Comparison of ENCODE assay signal across 18 mouse cellular contexts in the genomic region with DNA sequence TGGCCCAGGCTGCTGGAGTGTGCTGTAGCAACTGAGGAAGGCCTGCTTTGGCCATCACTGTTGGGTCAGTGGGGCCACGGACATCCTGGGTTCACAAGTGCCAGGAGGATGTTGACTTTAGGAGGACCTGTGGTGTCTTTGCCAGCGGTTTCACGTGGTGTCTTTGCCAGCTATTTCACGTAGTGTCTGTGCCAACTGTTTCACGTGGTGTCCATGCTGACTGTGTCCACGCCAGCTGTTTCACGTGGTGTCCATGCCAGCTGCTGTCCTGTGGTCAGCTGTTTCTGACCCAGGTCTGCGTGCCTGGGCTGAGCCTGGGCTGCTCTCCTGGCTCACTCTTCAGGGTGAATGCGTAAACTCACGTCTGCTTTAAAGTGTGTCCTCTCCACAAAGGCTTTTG. TPM values are rescaled to one million over a fixed set of nuclear protein-coding genes. Genes with fewer than 3 reads are reported as not detected.
A peak's percentile ranks its signal among the peaks of the same experiment; 100 is the strongest.
DNase-seq lines count a peak whose midpoint lies in the region; ATAC-seq and TF ChIP-seq lines count a peak whose summit lies in the region.
"Had no signal": no experiment of that assay in that cellular context is flagged by ENCODE, and none has a peak within 500 bp of the region (broad histone marks: within the 10 kb centered on the region; RNA-seq: fewer than 3 reads in every experiment).

No protein-coding gene starts in this region.

- intact Hi-C loops in heart, postnatal 10 days (cut with DNase I) = no loop called here
- intact Hi-C loops in gastrocnemius, adult 2 months (cut with DNase I) = no loop called here

- no peak overlapping the region for H3K9ac ChIP-seq in stomach, postnatal 0 days (ENCODE audit: low read length)
- H3K9ac ChIP-seq in midbrain, embryonic 14.5 days (replicated peaks; ENCODE audit: low read length) = no peak overlapping the region
- H3K9ac ChIP-seq: forebrain, embryonic 12.5 days; heart, embryonic 15.5 days; hindbrain, embryonic 14.5 days; lung, embryonic 15.5 days; midbrain, embryonic 15.5 days had no signal

- TF ChIP-seq EP300 in stomach, postnatal 0 days (optimal IDR thresholded peaks at IDR 0.05) = no peak

- WGBS in stomach, postnatal 0 days = 75% methylated on average over 10 of the region's 10 CpGs
- WGBS in midbrain, embryonic 14.5 days = 93% methylated on average over 10 of the region's 10 CpGs

- no peak for TF ChIP-seq CTCF in gastrocnemius, adult 2 months (IDR thresholded peaks at IDR 0.05)
- TF ChIP-seq CTCF in stomach, postnatal 0 days (IDR thresholded peaks at IDR 0.05; ENCODE audit: low read depth) = no peak

- H3K27ac ChIP-seq in gastrocnemius, adult 2 months = peak overlapping the region; percentile 70
- H3K27ac ChIP-seq in stomach, postnatal 0 days (replicated peaks) = no peak overlapping the region
- H3K27ac ChIP-seq in midbrain, embryonic 14.5 days (replicated peaks; ENCODE audit: low read depth, low read length) = no peak overlapping the region
- H3K27ac ChIP-seq: forebrain, embryonic 12.5 days; heart, embryonic 15.5 days; hindbrain, embryonic 14.5 days; lung, embryonic 15.5 days; midbrain, embryonic 15.5 days had no signal

- H3K36me3 ChIP-seq in stomach, postnatal 0 days (ENCODE audit: control insufficient read depth, insufficient read depth, low read length) = peaks cover 2% of the 10 kb centered on the region; the same call in 1 of the 2 replicates
- H3K36me3 ChIP-seq in midbrain, embryonic 14.5 days (ENCODE audit: control insufficient read depth, insufficient read depth, low read length) = peaks cover 57% of the 10 kb centered on the region
- H3K36me3 ChIP-seq: heart, embryonic 15.5 days had no signal

- H3K4me1 ChIP-seq in stomach, postnatal 0 days (replicated peaks; ENCODE audit: control insufficient read depth, insufficient read depth) = no peaks in the 10 kb centered on the region
- no peaks in the 10 kb centered on the region for H3K4me1 ChIP-seq in midbrain, embryonic 14.5 days (ENCODE audit: control insufficient read depth, insufficient read depth, low read length)
- H3K4me1 ChIP-seq: heart, embryonic 15.5 days; lung, embryonic 15.5 days had no signal

- H3K9me3 ChIP-seq in stomach, postnatal 0 days (ENCODE audit: control insufficient read depth, low read length) = no peaks in the 10 kb centered on the region
- H3K9me3 ChIP-seq in midbrain, embryonic 14.5 days (ENCODE audit: control insufficient read depth, low read length) = no peaks in the 10 kb centered on the region
- H3K9me3 ChIP-seq: forebrain, embryonic 12.5 days; heart, embryonic 15.5 days; lung, embryonic 15.5 days; midbrain, embryonic 15.5 days had no signal

- no peak overlapping the region for H3K4me3 ChIP-seq in gastrocnemius, adult 2 months
- H3K4me3 ChIP-seq in stomach, postnatal 0 days (ENCODE audit: low read depth, low read length) = no peak overlapping the region
- H3K4me3 ChIP-seq in midbrain, embryonic 14.5 days (replicated peaks; ENCODE audit: low read depth, low read length) = no peak overlapping the region
- H3K4me3 ChIP-seq: forebrain, embryonic 12.5 days; heart, embryonic 15.5 days; lung, embryonic 15.5 days; midbrain, embryonic 15.5 days had no signal

- DNase-seq in heart, adult 11 months = peak; percentile 95
- DNase-seq in heart, postnatal 10 days = no peak
- peak; percentile 88 for DNase-seq in kidney, adult 9 months
- no peak for DNase-seq in kidney, postnatal 14 days
- DNase-seq in gastrocnemius, adult 2 months = peak; percentile 83
- no peak for DNase-seq in stomach, postnatal 0 days (ENCODE audit: low spot score)
- no peak for DNase-seq in spleen, postnatal 36 days (ENCODE audit: low spot score in 2 of 2)
- DNase-seq in midbrain, embryonic 14.5 days = no peak
- DNase-seq: cerebellum, adult 8-10 months; liver; right cerebral cortex, postnatal 14 days; thymus, postnatal 4 days had no signal

- H3K27me3 ChIP-seq in stomach, postnatal 0 days (ENCODE audit: control insufficient read depth, insufficient read depth, low read length) = no peaks in the 10 kb centered on the region
- H3K27me3 ChIP-seq in midbrain, embryonic 14.5 days (ENCODE audit: control insufficient read depth, insufficient read depth, low read length) = no peaks in the 10 kb centered on the region
- H3K27me3 ChIP-seq: forebrain, embryonic 12.5 days; heart, embryonic 15.5 days; lung, embryonic 15.5 days; midbrain, embryonic 15.5 days had no signal

- peak; percentile 16; the same call in 1 of the 2 replicates for ATAC-seq in stomach, postnatal 0 days (ENCODE audit: low FRiP score, low TSS enrichment)
- ATAC-seq in midbrain, embryonic 14.5 days (ENCODE audit: low FRiP score, low TSS enrichment) = no peak
- ATAC-seq: intestine, postnatal 0 days; midbrain, embryonic 15.5 days had no signal

- no peak overlapping the region for H3K4me2 ChIP-seq in stomach, postnatal 0 days (replicated peaks; ENCODE audit: low read depth)
- no peak overlapping the region for H3K4me2 ChIP-seq in midbrain, embryonic 14.5 days (ENCODE audit: low read length)
- H3K4me2 ChIP-seq: forebrain, embryonic 12.5 days; heart, embryonic 15.5 days; hindbrain, embryonic 14.5 days; lung, embryonic 15.5 days; midbrain, embryonic 15.5 days had no signal

RNA-seq across cellular contexts. Expression of gene Aacs, which starts 20.0 kb away (rescaled TPM):
- total RNA-seq in heart, postnatal 10 days (2021) = 1 to 10 TPM; 4.8 to 5.0 TPM
- 1 to 10 TPM; 2.8 to 3.3 TPM for total RNA-seq in gastrocnemius, adult 2 months (2021)
- polyA plus RNA-seq in stomach, postnatal 0 days (2015; fragmentation: Nextera tagmentation; extraction: Ambion mirVana) = 39.7 and 41.4 TPM in 2 replicates
- polyA plus RNA-seq in midbrain, embryonic 14.5 days (2014; fragmentation: Nextera tagmentation; extraction: Ambion mirVana) = 63.6 and 71.3 TPM in 2 replicates

RNA-seq across cellular contexts. Expression of gene Tmem132b, which starts 35.9 kb away (rescaled TPM):
- under 1 TPM in 1 of 2 experiments, not detected in 1; 0.02 TPM for total RNA-seq in heart, postnatal 10 days (2021)
- under 1 TPM; 0.20 to 0.56 TPM for total RNA-seq in gastrocnemius, adult 2 months (2021)
- polyA plus RNA-seq in stomach, postnatal 0 days (2015; fragmentation: Nextera tagmentation; extraction: Ambion mirVana) = 0.21 and 0.30 TPM in 2 replicates
- polyA plus RNA-seq in midbrain, embryonic 14.5 days (2014; fragmentation: Nextera tagmentation; extraction: Ambion mirVana) = 4.9 and 6.2 TPM in 2 replicates
- polyA plus RNA-seq: heart, embryonic 15.5 days had no signal

RNA-seq across cellular contexts. Expression of gene Bri3bp, which starts 54.3 kb away (rescaled TPM):
- 10 to 100 TPM; 56.4 to 62.5 TPM for total RNA-seq in heart, postnatal 10 days (2021)
- 1 to 10 TPM; 2.5 to 3.9 TPM for total RNA-seq in gastrocnemius, adult 2 months (2021)
- 25.3 and 27.9 TPM in 2 replicates for polyA plus RNA-seq in stomach, postnatal 0 days (2015; fragmentation: Nextera tagmentation; extraction: Ambion mirVana)
- 26.8 and 37.8 TPM in 2 replicates for polyA plus RNA-seq in midbrain, embryonic 14.5 days (2014; fragmentation: Nextera tagmentation; extraction: Ambion mirVana)

Comparison
In these comparisons a context has a peak if more than half of its experiments do, and no peak if none do; other contexts are left out.
1. DNase-seq: peak in heart, adult 11 months (single experiment), kidney, adult 9 months (single experiment) and gastrocnemius, adult 2 months (single experiment); none in heart, postnatal 10 days (0 of 2), kidney, postnatal 14 days (single experiment), stomach, postnatal 0 days (single experiment), spleen, postnatal 36 days (0 of 2) and midbrain, embryonic 14.5 days (single experiment).
2. RNA of gene Bri3bp, which starts 54.3 kb away (total RNA-seq): 56.4 to 62.5 TPM in heart, postnatal 10 days; 2.5 to 3.9 TPM in gastrocnemius, adult 2 months; every median in the first group is over 10 times any median in the second.